Mouse (Mus musculus): ENCODE results near the gene Kctd21. TPM values are rescaled to one million over a fixed set of nuclear protein-coding genes. Genes with fewer than 3 reads are reported as not detected.

Gene Kctd21
- total RNA-seq, 1 experiment from 2014 or later = 1.6 TPM

DNA sequence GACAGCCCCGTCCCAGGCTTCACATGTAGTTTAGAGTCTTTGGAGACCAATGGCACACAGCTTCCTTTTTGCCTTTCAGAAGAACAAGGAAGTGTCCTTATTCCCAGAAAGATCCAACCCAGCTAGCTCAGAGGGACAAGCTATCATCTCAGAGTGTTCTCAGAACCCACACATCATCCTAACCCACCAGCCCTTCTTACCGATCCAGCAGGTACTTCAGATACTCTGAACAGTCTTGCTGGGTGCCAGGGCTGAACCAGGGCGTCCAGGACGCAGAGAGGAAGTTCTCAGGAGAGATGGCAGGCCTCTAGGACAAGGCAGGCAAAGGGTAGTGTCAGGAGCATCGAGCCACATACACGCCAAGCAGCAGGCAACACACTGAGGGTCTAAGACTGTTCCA lies 19.3 kb upstream of the Kctd21 start:
- ATAC-seq (replicated peaks in 1 of 2; ENCODE audit: insufficient read depth in 1 of 2, low FRiP score in 2 of 2, low TSS enrichment in 1 of 2, low read depth in 1 of 2, poor library complexity in 2 of 2, severe bottlenecking in 2 of 2) = no peak

- no peak for ATAC-seq (replicated peaks in 1 of 2; ENCODE audit: insufficient read depth in 1 of 2, low FRiP score in 2 of 2, low TSS enrichment in 1 of 2, low read depth in 1 of 2, poor library complexity in 2 of 2, severe bottlenecking in 2 of 2)
Measured at GRCm38 (mm10) chr7:97313364-97313995, 18.6 kb upstream of the Kctd21 start.

GRCm38 (mm10) chr7:97314646-97315045 lies 17.5 kb upstream of the Kctd21 start:
- no peak for ATAC-seq (replicated peaks in 1 of 2; ENCODE audit: insufficient read depth in 1 of 2, low FRiP score in 2 of 2, low TSS enrichment in 1 of 2, low read depth in 1 of 2, poor library complexity in 2 of 2, severe bottlenecking in 2 of 2)

DNA sequence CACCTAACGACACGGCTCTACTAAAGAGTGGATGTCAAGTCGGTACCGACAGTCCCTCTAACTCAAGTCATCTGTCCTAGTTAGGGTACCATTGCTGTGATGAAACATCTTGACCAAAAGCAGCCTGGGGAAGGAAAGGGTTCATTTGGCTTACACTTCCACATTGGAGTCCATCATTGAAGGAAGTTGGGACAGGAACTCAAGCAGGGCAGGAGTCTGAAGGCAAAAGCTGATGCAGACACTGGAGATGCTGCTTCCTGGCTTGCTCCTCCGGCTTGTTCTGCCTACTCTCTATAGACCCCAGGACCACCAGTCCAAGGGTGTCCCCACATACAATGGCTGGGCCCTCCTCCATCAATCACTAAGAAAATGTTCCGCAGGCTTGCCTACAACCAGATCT lies 16.5 kb upstream of the Kctd21 start:
- no peak for ATAC-seq (replicated peaks in 1 of 2; ENCODE audit: insufficient read depth in 1 of 2, low FRiP score in 2 of 2, low TSS enrichment in 1 of 2, low read depth in 1 of 2, poor library complexity in 2 of 2, severe bottlenecking in 2 of 2)

- no peak for ATAC-seq (replicated peaks in 1 of 2; ENCODE audit: insufficient read depth in 1 of 2, low FRiP score in 2 of 2, low TSS enrichment in 1 of 2, low read depth in 1 of 2, poor library complexity in 2 of 2, severe bottlenecking in 2 of 2)
Measured at GRCm38 (mm10) chr7:97317706-97318105, 14.4 kb upstream of the Kctd21 start.

- ATAC-seq (replicated peaks in 1 of 2; ENCODE audit: insufficient read depth in 1 of 2, low FRiP score in 2 of 2, low TSS enrichment in 1 of 2, low read depth in 1 of 2, poor library complexity in 2 of 2, severe bottlenecking in 2 of 2) = no peak
Measured at GRCm38 (mm10) chr7:97324342-97324741, 7.8 kb upstream of the Kctd21 start.

- ATAC-seq (replicated peaks in 1 of 2; ENCODE audit: insufficient read depth in 1 of 2, low FRiP score in 2 of 2, low TSS enrichment in 1 of 2, low read depth in 1 of 2, poor library complexity in 2 of 2, severe bottlenecking in 2 of 2) = no peak
Measured at GRCm38 (mm10) chr7:97325156-97325985, 6.8 kb upstream of the Kctd21 start.

DNA sequence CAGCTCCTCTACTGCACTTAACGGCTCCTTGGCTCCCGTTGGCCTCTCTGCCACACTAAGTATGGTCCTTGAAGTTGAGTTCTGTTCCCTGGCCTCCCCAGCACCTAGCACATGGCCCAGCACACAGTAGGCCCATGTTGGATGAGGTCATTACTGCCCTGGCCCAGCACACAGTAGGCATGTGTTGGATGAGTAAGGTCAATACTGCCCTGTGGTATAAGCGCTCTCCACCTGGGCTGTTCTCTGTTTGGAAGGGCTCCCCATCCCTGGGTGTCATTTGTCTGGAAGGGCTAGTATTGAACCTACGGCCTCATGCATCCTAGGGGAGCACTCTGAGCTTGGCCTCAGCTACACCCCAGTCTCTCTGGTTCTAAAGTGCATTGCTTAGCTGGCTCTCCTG lies 4.8 kb upstream of the Kctd21 start:
- no peak for ATAC-seq (replicated peaks in 1 of 2; ENCODE audit: insufficient read depth in 1 of 2, low FRiP score in 2 of 2, low TSS enrichment in 1 of 2, low read depth in 1 of 2, poor library complexity in 2 of 2, severe bottlenecking in 2 of 2)

- no peak for ATAC-seq (replicated peaks in 1 of 2; ENCODE audit: insufficient read depth in 1 of 2, low FRiP score in 2 of 2, low TSS enrichment in 1 of 2, low read depth in 1 of 2, poor library complexity in 2 of 2, severe bottlenecking in 2 of 2)
Measured at GRCm38 (mm10) chr7:97328891-97329588, 3.1 kb upstream of the Kctd21 start.

DNA sequence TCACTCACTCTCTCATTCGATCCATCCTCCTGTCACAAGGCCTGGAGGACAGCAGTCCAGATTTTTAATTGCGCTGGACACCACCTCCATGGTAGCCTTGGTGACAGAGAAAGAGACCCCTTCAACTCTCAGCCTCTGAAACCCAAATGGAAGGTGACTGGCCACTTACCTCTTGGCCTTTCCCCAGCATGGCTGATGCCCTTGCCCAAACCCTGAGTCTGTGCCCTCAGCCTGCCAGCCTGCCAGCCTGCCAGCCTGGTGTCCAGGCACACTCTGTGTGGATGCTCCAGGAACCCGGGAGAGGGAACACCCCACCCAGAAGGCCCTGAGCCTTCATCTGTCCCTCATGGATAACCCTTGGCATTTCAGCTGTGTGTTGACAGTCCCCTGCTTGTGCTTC lies 2.5 kb upstream of the Kctd21 start:
- ATAC-seq (replicated peaks in 1 of 2; ENCODE audit: insufficient read depth in 1 of 2, low FRiP score in 2 of 2, low TSS enrichment in 1 of 2, low read depth in 1 of 2, poor library complexity in 2 of 2, severe bottlenecking in 2 of 2) = no peak

GRCm38 (mm10) chr7:97330931-97331645 lies 1.0 kb upstream of the Kctd21 start:
- ATAC-seq (replicated peaks in 1 of 2; ENCODE audit: insufficient read depth in 1 of 2, low FRiP score in 2 of 2, low TSS enrichment in 1 of 2, low read depth in 1 of 2, poor library complexity in 2 of 2, severe bottlenecking in 2 of 2) = no peak

GRCm38 (mm10) chr7:97332667-97333041 lies 527 bp downstream of the Kctd21 start:
- no peak for ATAC-seq (replicated peaks in 1 of 2; ENCODE audit: insufficient read depth in 1 of 2, low FRiP score in 2 of 2, low TSS enrichment in 1 of 2, low read depth in 1 of 2, poor library complexity in 2 of 2, severe bottlenecking in 2 of 2)

GRCm38 (mm10) chr7:97333113-97333898 lies 1.2 kb downstream of the Kctd21 start:
- no peak for ATAC-seq (replicated peaks in 1 of 2; ENCODE audit: insufficient read depth in 1 of 2, low FRiP score in 2 of 2, low TSS enrichment in 1 of 2, low read depth in 1 of 2, poor library complexity in 2 of 2, severe bottlenecking in 2 of 2)

DNA sequence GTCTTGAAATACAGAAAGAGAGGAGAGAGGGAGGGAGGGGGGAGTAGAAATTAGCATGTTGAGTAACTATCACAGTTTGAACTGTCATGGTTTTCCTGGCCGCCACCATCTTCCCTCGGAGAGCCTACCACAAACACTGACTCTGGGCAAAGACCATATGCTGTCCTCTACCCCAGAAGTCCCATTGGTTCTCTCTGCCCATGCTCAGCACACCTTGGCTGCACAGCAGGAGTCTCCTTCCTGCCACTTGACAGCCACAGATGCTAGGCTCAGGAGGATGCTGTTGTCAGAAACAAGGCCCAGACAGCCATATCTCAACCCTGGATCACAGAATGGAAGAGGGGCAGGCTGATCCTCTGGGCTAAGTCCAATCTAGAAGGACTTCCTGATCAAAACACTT lies 2.3 kb downstream of the Kctd21 start:
- ATAC-seq (replicated peaks in 1 of 2; ENCODE audit: insufficient read depth in 1 of 2, low FRiP score in 2 of 2, low TSS enrichment in 1 of 2, low read depth in 1 of 2, poor library complexity in 2 of 2, severe bottlenecking in 2 of 2) = no peak

DNA sequence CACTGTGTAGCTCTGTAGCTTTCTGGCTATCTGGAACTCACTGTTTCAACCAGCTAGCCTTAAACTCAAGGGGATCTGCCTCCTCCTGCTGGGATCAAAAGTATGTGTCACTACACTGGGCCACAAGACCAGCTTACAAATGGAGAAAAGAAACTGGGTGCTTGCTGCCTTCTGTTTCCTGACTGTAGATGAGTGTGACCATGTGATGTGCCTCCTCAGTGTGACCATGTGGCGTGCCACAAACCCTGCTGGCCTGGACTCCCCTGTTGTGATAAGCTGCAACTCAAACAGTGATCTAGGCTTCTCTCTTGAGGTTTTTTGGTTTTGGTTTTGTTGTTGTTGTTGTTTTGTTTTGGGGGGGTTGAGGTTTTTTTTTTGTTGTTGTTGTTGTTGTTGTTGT lies 4.6 kb downstream of the Kctd21 start:
- peak; percentile 36 to 50 for ATAC-seq (replicated peaks in 1 of 2; ENCODE audit: insufficient read depth in 1 of 2, low FRiP score in 2 of 2, low TSS enrichment in 1 of 2, low read depth in 1 of 2, poor library complexity in 2 of 2, severe bottlenecking in 2 of 2)

- ATAC-seq (replicated peaks in 1 of 2; ENCODE audit: insufficient read depth in 1 of 2, low FRiP score in 2 of 2, low TSS enrichment in 1 of 2, low read depth in 1 of 2, poor library complexity in 2 of 2, severe bottlenecking in 2 of 2) = no peak
Measured at GRCm38 (mm10) chr7:97338593-97338992, 6.5 kb downstream of the Kctd21 start.

- no peak for ATAC-seq (replicated peaks in 1 of 2; ENCODE audit: insufficient read depth in 1 of 2, low FRiP score in 2 of 2, low TSS enrichment in 1 of 2, low read depth in 1 of 2, poor library complexity in 2 of 2, severe bottlenecking in 2 of 2)
Measured at GRCm38 (mm10) chr7:97339623-97340022, 7.5 kb downstream of the Kctd21 start.
